Mouse (Mus musculus) heart, postnatal 0 days (tissue): ENCODE data around the gene Ccnf. TPM values are rescaled to one million over a fixed set of nuclear protein-coding genes. Genes with fewer than 3 reads are reported as not detected.

Experiments used
- ATAC-seq: fragments of 200-750 bp; cut with Nextera tagmentation; 2 replicates; pipeline ENCODE4 v1.8.0; 2017; ENCODE audit warnings: low read depth, moderate number of reproducible peaks, moderate library complexity; ENCODE audit not compliant: insufficient read depth
- DNase-seq: peaks from one replicate; pipeline ENCODE4 v3.0.0-alpha.2; 2016; ENCODE audit warnings: low spot score
- H3K27ac ChIP-seq: fragments of 300-500 bp; sonication (generic); 2 replicates; pipeline ENCODE4 v1.5.1; 2014; ENCODE audit warnings: low read depth, mild to moderate bottlenecking
- H3K27me3 ChIP-seq: fragments of 300-500 bp; sonication (generic); 2 replicates; pipeline ENCODE4 v1.6.1; 2014; ENCODE audit warnings: low read length, mixed read lengths; ENCODE audit not compliant: control insufficient read depth, insufficient read depth
- H3K36me3 ChIP-seq: fragments of 300-500 bp; sonication (generic); replicated peaks from 2 replicates; pipeline ENCODE4 v1.6.1; 2014; ENCODE audit warnings: low read length, mixed read lengths; ENCODE audit not compliant: control insufficient read depth, insufficient read depth
- H3K4me1 ChIP-seq: fragments of 300-500 bp; sonication (generic); 2 replicates; pipeline ENCODE4 v1.6.1; 2014; ENCODE audit warnings: antibody characterized with exemption; ENCODE audit not compliant: control insufficient read depth, insufficient read depth
- H3K4me2 ChIP-seq: fragments of 300-500 bp; sonication (generic); 2 replicates; pipeline ENCODE4 v1.6.1; 2014; ENCODE audit warnings: low read depth, mild to moderate bottlenecking, low read length, moderate library complexity
- H3K4me3 ChIP-seq: fragments of 300-500 bp; sonication (generic); 2 replicates; pipeline ENCODE4 v1.5.1; 2014; ENCODE audit warnings: low read depth, low read length
- H3K9ac ChIP-seq: fragments of 300-500 bp; sonication (generic); replicated peaks from 2 replicates; pipeline ENCODE4 v1.6.1; 2014; ENCODE audit warnings: low read depth, low read length, mixed read lengths
- H3K9me3 ChIP-seq: fragments of 300-500 bp; sonication (generic); replicated peaks from 2 replicates; pipeline ENCODE4 v1.6.1; 2016; ENCODE audit warnings: low read length; ENCODE audit not compliant: control insufficient read depth
- CTCF ChIP-seq: IDR thresholded peaks from 2 replicates; pipeline ENCODE4 v1.5.1; 2016; ENCODE audit warnings: antibody characterized with exemption, control low read depth, low read depth
- EP300 ChIP-seq: IDR thresholded peaks from 2 replicates; pipeline ENCODE4 v1.6.1; 2016; ENCODE audit warnings: antibody characterized with exemption, low read depth
- WGBS: fragments of 180-500 bp; shearing (Covaris S2); extraction: QIAGEN DNeasy Blood & Tissue Kit; methylation state at CpG from one replicate; pipeline ENCODE4 v1.1.7; 2014; 5-methylcytosine and 5-hydroxymethylcytosine counted together
- polyA plus RNA-seq: library from polyadenylated mRNA; unstranded; fragments of >200 nt; fragmentation: Nextera tagmentation; extraction: Ambion mirVana; gene quantifications from 2 replicates; pipeline ENCODE4 v1.2.1, GENCODE M21; 2015
- total RNA-seq: library from RNA; depleted of rRNA; stranded (reverse); fragments of >200 nt; gene quantifications from 2 replicates; pipeline ENCODE4 v1.2.3, GENCODE M21; 2014; ENCODE audit warnings: low replicate concordance

The Ccnf gene
- total and polyA plus RNA-seq, 2 experiments from 2014 or later = 7.2 to 12.4 TPM

DNA sequence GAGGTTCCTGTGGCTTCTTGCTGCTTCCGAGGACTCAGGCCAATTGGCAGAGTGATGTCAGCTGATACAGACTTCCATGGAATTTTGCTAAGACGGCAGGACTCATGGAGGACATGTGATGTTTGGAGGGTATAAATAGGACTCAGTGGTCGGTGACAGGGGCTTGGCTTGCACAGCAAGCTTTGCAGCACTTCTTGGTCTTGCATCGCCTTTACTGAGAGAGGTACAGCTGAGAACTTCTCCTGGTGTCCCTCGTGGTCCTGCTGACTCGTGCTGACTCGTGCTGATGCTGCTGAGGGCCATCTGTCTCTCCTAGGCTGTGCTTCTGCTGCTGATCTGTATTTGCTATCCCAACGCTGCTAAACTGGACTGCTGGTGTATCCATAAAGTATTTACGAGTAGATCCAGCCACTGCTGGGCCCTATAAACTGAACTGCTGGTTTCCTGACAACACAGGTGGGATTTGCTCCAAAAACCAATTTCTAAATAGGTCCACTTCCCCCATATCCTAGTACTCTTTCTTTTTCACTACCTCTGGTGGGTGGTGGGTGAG lies 32.1 kb upstream of the Ccnf start:
- H3K27ac ChIP-seq = no peak overlapping the region
- H3K9me3 ChIP-seq = no peaks in the 10 kb centered on the region
- no peak overlapping the region for H3K9ac ChIP-seq
- H3K36me3 ChIP-seq = no peaks in the 10 kb centered on the region
- no peak overlapping the region for H3K4me3 ChIP-seq
- WGBS = 29% methylated on average over 9 of the region's 9 CpGs
- no peaks in the 10 kb centered on the region for H3K4me1 ChIP-seq
- ATAC-seq = no peak
- no peak for DNase-seq
- no peak overlapping the region for H3K4me2 ChIP-seq
- TF ChIP-seq EP300 (no peak), CTCF (no peak)
- no peaks in the 10 kb centered on the region for H3K27me3 ChIP-seq

- no peak for ATAC-seq
- peak; percentile 34 for TF ChIP-seq CTCF
- no peak for TF ChIP-seq EP300
- no peak overlapping the region for H3K27ac ChIP-seq
- no peaks in the 10 kb centered on the region for H3K4me1 ChIP-seq
- no peak overlapping the region for H3K4me2 ChIP-seq
- no peak overlapping the region for H3K4me3 ChIP-seq
- DNase-seq = no peak
- WGBS = 68% methylated on average over 4 of the region's 4 CpGs
- no peaks in the 10 kb centered on the region for H3K36me3 ChIP-seq
- H3K27me3 ChIP-seq = no peaks in the 10 kb centered on the region
- peaks cover 4% of the 10 kb centered on the region; the same call in 1 of the 2 replicates for H3K9me3 ChIP-seq
- H3K9ac ChIP-seq = no peak overlapping the region
Measured at GRCm38 (mm10) chr17:24282637-24283036, 31.4 kb upstream of the Ccnf start.

- H3K4me2 ChIP-seq = no peak overlapping the region
- ATAC-seq = no peak
Measured at GRCm38 (mm10) chr17:24279907-24280306, 28.6 kb upstream of the Ccnf start.

DNA sequence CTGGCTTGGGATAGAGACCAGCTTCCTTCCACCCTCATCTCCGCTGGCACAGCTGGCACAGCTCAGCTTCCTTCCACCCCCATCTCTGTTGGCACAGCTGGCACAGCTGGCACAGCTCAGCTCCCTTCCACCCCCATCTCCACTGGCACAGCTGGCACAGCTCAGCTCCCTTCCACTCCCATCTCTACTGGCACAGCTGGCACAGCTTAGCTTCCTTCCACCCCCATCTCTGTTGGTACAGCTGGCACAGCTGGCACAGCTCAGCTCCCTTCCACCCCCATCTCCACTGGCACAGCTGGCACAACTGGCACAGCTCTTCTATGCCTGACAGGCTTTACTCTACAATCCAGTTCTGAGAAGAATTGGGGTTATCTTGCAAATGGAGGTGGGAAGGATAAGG lies 15.8 kb upstream of the Ccnf start:
- Histone ChIP-seq H3K27ac (no peak overlapping the region), H3K4me1 (no peaks in the 10 kb centered on the region), H3K9ac (no peak overlapping the region), H3K4me2 (no peak overlapping the region), H3K27me3 (no peaks in the 10 kb centered on the region), H3K9me3 (peaks cover 3% of the 10 kb centered on the region; the same call in 1 of the 2 replicates), H3K4me3 (no peak overlapping the region), H3K36me3 (no peaks in the 10 kb centered on the region)
- no peak for TF ChIP-seq CTCF
- no peak for TF ChIP-seq EP300
- ATAC-seq (no peak), DNase-seq (no peak)
- WGBS = 70% methylated on average over 1 of the region's 1 CpGs

More at GRCm38 (mm10) chr17:24279907-24280306, 28.6 kb upstream of the Ccnf start:
- Histone ChIP-seq H3K4me1 (no peaks in the 10 kb centered on the region), H3K27me3 (no peaks in the 10 kb centered on the region), H3K36me3 (no peaks in the 10 kb centered on the region), H3K9ac (no peak overlapping the region), H3K4me3 (no peak overlapping the region), H3K27ac (no peak overlapping the region), H3K9me3 (peaks cover 9% of the 10 kb centered on the region; the same call in 1 of the 2 replicates)
- WGBS = 74% methylated on average over 4 of the region's 4 CpGs
- DNase-seq = no peak
- TF ChIP-seq CTCF (no peak), EP300 (no peak)

DNA sequence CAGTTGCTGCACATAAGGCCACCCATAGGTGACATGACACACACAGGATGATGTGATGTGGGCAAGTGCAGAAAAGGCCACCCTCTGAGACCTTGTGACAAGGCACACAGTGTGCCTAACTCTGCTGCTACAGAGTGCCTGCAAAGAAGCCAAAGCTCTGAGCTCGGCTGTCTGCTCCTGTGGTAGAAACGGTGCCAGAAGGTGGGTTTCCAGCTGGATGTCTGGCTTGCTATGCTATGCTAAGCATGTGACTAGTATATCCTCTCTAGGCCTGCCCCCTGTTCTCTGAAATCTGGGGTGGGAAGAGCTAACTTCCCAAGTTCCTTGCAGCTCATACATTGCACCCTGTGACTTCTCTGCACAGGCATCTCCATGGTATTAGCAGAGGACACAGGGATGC lies 13.5 kb upstream of the Ccnf start:
- no peak for DNase-seq
- Histone ChIP-seq H3K9ac (no peak overlapping the region), H3K36me3 (no peaks in the 10 kb centered on the region), H3K27ac (no peak overlapping the region), H3K4me2 (no peak overlapping the region), H3K4me1 (no peaks in the 10 kb centered on the region), H3K4me3 (no peak overlapping the region), H3K9me3 (no peaks in the 10 kb centered on the region), H3K27me3 (no peaks in the 10 kb centered on the region)
- 63% methylated on average over 2 of the region's 2 CpGs for WGBS
- no peak for ATAC-seq
- no peak for TF ChIP-seq EP300
- no peak for TF ChIP-seq CTCF

DNA sequence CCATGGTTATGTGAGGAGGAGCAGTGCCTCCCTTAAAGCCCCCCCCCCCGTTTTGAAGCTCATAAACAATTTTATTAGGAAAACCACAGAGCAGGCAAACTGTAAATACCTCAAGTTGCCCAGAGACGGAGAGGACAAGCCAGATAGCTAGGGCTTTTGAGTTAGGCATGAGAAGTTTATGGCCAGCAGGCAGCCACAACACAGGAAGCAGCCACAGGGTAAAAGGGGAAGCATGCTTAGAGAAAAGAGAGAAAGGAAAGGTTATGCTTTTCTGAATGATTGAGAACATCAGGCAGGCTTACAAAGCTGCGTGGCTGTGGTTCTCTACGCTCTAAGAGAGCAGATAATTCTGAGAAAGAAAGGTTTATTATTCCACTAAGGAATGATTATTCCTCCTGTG lies 9.2 kb upstream of the Ccnf start:
- ATAC-seq (no peak), DNase-seq (no peak)
- TF ChIP-seq EP300 = no peak
- no peak for TF ChIP-seq CTCF
- Histone ChIP-seq H3K27me3 (no peaks in the 10 kb centered on the region), H3K27ac (no peak overlapping the region), H3K4me1 (no peaks in the 10 kb centered on the region), H3K36me3 (no peaks in the 10 kb centered on the region), H3K9me3 (no peaks in the 10 kb centered on the region), H3K9ac (no peak overlapping the region), H3K4me2 (no peak overlapping the region), H3K4me3 (no peak overlapping the region)
- 57% methylated on average over 4 of the region's 4 CpGs for WGBS
